Mouse (Mus musculus) spleen, adult 18-20 months (tissue): ENCODE data around the gene Fbxw8.
A peak's percentile ranks its signal among the peaks of the same experiment; 100 is the strongest.

Source experiments
- DNase-seq, 2 experiments: peaks; one replicate each; pipeline ENCODE4 v3.0.0; 2022; ENCODE audit warnings: mixed read lengths in 2 of 2

Fbxw8 gene

DNA sequence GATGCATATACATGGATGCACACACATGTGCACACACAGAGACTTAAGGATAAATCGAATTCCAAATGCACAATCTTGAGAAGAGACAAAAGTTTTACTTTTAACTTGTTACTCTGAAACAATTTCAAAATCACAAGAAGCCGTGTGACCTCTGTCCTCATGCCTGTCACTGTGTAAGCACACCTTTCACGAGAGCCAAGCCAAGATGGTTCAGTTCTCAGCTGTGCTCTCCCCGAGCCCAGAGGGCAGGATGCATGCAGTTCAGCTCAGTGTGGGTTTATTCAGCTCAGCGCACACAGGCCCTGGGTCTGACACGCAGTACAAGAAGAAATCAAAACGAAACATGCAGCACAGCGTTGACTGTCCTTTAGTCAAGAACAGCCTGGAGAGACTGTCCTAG, 49.7 kb downstream of the Fbxw8 start:
- DNase-seq, result no peak

GRCm38 (mm10) chr5:118099870-118100478, 55.3 kb downstream of the Fbxw8 start:
- no peak for DNase-seq

DNA sequence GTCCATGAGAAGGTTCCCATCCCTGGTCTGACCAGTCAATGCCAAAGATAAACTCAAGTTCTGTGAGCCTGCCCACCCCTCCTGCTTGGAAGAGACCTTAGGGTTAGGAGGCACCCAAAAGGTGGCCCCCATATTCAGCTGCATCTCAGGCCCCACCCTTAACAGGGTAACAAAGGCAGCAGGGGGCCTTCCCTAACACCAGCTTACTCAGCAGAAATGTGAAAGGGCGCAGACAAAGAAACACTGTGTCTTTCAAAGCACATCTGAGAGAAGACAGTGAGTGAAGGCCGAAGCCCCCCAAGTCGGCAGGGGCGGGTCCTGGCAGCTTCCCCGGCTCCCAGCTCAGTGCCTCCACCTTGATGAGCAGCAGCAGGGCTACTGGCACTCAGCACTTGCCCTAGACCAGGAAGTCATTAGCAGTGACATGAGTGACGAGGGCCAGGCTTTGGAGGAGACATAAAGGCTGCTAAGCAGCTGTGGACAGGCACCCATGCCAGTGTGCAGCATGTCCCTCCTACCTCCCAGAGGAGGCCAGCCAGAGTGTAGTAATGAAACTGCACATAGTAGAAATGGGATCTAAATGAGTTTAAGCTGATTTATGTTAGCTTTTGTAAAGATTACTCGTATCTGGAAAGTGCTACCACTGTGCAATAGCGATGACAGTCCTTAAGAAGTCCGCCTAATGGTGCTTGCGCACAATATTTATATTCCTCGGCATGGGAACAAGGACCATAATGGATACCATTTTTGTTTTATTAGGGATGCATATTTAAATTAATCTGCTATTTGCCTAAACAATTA, 56.0 kb downstream of the Fbxw8 start:
- DNase-seq, result no peak

GRCm38 (mm10) chr5:118096317-118096716, 58.9 kb downstream of the Fbxw8 start:
- no peak for DNase-seq

GRCm38 (mm10) chr5:118095849-118096248, 59.4 kb downstream of the Fbxw8 start:
- no peak for DNase-seq

GRCm38 (mm10) chr5:118095433-118095832, 59.8 kb downstream of the Fbxw8 start:
- no peak for DNase-seq

DNA sequence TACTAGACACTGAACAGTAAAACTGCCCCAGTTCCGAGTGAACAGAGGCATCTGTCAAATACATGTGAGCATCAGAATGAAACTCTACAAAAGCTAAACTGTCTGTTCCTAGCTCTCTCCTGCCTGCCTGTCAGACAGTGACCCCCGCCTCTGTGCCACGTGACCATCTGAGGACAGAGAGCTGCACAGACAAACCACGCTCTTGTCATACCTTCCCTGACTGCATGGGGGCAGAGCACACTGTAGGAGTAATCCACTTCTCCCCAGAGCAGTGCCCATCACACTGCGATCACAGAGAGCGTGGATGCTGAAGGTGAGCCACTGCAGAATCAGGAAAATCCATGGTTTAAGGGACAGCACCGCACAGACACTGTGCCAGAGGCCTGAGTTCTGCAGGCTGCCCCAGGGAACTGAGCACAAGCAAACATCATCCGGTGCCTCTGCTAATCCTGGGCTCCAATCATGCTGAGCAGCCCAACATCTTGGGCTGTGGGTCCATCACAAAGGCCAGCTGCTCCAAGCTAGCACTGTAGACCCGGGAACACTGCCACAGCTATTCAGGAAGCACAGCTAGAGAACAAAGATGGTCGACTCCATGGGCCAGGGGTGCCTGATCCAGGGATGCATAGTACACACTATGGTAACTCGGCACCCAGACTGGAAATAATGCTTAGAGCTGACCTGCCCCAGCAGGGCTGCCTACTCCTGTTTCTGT, 61.8 kb downstream of the Fbxw8 start:
- DNase-seq, result no peak

DNA sequence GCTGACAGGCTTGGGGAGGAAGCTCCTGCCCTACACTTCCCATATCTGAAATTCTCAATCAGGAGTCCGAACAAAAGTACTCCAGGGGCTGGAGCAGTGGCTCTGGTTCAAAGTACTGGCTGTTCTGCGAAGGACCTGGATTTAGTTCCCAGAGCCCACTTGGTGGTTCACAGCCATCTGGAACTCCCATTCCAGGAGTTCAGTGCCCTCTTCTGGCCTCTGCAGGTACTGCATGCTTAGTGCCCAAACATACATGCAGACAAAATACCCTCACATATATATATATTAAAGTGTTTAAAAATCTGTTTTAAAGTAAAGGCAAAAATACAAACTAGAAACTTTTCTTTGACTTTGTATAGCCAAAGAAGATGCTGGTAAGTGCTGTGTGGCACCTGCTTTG, 64.4 kb downstream of the Fbxw8 start:
- DNase-seq, result peak in 1 of 2 experiments; percentile 52

- no peak for DNase-seq
These were observed 65.2 kb downstream of the Fbxw8 start for GRCm38 (mm10) chr5:118090101-118090500.

- DNase-seq, result no peak
These were observed 66.2 kb downstream of the Fbxw8 start for GRCm38 (mm10) chr5:118089102-118089501.

DNA sequence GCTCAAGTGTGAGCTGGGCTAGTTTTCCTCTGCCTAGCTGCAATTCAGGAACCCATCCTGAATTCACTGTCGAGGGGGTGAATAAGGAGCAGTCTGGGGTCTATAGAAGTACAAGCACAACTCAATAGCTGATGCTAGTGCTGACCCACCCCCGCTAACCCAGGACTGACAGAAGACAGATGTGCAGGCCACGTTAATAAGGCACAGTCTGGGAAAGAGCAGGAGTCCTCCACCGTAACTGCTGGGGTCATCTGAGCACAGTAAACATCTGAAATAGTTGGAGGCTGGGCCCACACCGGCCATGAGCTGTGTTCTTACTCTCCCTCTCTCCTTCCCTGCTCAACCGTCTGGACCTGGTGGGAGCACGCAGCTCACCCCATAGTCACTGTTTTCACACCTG, 68.3 kb downstream of the Fbxw8 start:
- no peak for DNase-seq

DNA sequence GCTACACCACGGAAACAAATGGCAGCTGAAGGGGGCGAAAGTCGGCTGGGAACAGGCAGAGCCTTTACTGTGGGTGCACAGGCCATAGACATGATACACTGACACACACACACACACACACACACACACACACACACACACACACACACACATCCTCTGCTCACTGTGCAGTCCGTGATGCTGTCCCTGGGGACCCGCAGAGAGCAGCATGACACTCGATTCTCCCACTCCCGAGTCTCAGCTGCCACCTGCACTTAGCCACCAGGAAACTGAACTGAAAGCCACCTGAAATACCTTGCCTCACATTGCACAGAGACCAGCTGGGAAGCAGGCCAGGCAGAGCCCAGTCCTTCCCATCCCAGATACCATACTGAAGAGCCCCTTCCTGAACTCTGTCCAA, 70.0 kb downstream of the Fbxw8 start:
- peak; percentile 21 to 37 for DNase-seq

- no peak for DNase-seq
These were observed 71.0 kb downstream of the Fbxw8 start for GRCm38 (mm10) chr5:118084171-118084727.

DNA sequence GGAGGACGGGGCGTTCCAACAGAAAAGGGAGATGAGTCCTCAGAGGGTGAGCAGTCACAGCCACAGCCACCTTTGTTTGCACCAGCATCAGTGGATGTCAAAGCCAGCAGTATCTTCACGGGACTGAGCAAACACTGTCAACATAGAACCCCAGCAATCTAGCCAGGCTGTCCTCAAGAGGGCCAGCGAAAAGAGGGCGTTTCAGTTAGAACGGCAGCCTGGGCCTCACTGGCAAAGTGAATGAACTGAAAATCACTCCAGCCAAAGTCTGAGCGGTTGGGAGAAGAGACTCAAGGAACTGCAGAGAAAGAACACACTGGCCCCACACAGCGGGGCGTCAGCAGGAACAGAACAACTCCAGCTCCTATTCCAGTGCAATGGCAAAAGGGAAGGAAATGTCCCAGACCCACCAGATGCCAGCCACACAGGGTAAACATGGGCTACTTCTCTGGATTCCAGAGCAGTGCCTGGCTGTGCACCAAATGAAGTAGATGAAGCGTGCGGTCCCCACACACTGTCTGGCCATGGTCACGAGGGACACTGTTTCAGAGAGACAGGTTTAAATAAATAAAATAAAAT, 72.1 kb downstream of the Fbxw8 start:
- no peak for DNase-seq

GRCm38 (mm10) chr5:118081996-118082395, 73.3 kb downstream of the Fbxw8 start:
- peak; percentile 26 to 32 for DNase-seq

- peak in 1 of 2 experiments; percentile 14 for DNase-seq
These were observed 73.8 kb downstream of the Fbxw8 start for GRCm38 (mm10) chr5:118081374-118081949.

- no peak for DNase-seq
These were observed 75.4 kb downstream of the Fbxw8 start for GRCm38 (mm10) chr5:118079839-118080250.

DNA sequence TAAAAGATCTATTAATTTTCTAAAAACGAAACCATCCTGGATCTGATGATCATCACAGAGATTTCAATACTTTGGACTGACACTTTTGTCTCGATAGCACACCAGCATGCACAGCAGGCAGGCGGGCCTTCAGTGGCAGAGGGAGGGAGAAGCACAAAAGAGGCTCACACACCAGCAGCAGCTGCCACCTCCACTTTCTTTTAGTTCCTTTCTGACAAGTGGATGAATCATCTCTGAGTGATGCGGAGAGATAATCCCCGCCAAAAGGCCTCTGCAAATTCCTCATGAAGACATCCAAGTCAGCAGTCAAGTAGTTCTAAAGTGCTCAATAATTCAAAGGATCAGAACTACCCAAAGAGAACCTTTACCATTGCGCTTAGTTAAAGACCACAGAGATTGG, 75.9 kb downstream of the Fbxw8 start:
- DNase-seq, result no peak

GRCm38 (mm10) chr5:118078550-118078949, 76.7 kb downstream of the Fbxw8 start:
- DNase-seq, result no peak

DNA sequence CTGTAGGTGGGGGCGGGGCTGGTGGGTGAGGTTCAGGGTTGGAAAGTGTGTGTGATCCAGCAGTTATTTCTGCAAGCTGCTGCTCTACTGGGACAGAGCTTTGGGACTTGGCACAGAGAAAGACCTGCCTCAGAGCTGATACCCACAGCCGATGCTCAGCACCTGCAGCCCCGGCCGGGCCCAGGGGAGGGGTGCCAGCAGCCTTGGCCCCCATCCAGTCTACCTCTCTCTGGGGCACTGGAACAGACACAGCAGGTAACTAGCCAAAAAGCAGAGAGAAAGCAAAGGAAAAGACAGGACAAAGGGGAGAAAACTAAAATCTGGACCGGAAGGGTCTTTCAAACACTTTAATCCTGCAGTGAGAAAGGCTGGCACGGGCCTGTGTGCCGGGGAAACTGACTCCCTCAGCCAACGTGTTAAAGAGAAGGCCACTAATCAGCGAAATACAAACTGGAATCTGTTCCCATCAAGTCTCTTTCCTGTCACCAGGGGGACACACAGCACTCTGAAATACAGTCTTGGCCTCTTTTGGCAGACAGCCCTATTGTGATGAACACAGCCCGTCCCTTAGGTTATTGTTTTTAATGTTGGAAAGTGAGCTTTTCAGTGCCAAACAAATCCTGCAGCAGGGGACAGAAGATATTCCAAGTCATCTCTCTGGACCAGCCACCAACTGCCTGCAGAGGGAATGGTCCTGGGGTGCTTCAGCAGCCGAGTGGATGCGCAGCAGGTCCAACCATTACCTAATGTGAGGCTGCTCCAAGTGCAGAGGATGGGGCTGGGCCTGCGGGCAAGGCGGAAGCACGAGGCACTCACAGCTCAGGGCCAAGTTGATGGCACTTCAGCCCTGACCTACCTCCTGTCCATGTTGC, 78.3 kb downstream of the Fbxw8 start:
- no peak for DNase-seq

DNA sequence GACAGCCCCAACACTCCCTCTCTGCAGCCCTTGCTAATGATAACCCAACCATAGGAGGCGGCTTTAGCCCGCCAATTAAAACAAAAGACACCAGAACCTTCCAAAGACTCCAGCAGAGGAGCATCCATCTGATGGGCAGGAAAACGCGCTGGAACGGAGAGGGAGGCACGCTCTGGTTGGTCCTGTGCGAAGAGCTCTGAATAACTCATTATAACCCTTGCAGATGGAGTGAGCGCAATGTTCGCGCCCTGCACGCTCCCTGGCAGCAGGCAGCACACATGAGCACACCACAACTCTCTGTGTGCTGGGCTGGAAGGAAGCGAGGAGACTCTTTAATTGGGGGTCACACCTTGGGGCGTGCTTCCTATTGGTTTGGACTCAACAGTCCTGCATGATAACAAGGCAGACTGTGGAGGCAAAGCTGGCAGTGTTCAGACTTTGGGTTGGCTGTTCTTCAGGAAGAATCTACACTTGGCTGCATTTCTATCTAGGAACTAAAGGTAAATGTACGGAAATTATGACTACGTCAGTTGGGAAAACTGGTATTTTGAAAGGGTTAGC, 82.0 kb downstream of the Fbxw8 start:
- DNase-seq, result no peak
